Mouse (Mus musculus) lung, embryonic 16.5 days (tissue): Measurements from ENCODE around the gene Gfra4. TPM values are rescaled to one million over a fixed set of nuclear protein-coding genes. Genes with fewer than 3 reads are reported as not detected.

Source experiments
- ATAC-seq: fragments of 200-750 bp; cut with Nextera tagmentation; 2 replicates; pipeline ENCODE4 v1.8.0; 2017; ENCODE audit warnings: low read depth, mild to moderate bottlenecking, moderate library complexity
- H3K27ac ChIP-seq: fragments of 300-500 bp; sonication (generic); 2 replicates; pipeline ENCODE4 v1.5.1; 2014; ENCODE audit warnings: mild to moderate bottlenecking, control low read depth, low read length
- H3K27me3 ChIP-seq: fragments of 300-500 bp; sonication (generic); 2 replicates; pipeline ENCODE4 v1.6.1; 2014; ENCODE audit warnings: low read depth, low read length, mixed read lengths; ENCODE audit not compliant: control insufficient read depth, insufficient read depth
- H3K36me3 ChIP-seq: fragments of 300-500 bp; sonication (generic); 2 replicates; pipeline ENCODE4 v1.6.1; 2014; ENCODE audit warnings: low read length; ENCODE audit not compliant: control insufficient read depth, insufficient read depth
- H3K4me1 ChIP-seq: fragments of 300-500 bp; sonication (generic); replicated peaks from 2 replicates; pipeline ENCODE4 v1.6.1; 2014; ENCODE audit warnings: low read length, mixed read lengths; ENCODE audit not compliant: control insufficient read depth, insufficient read depth
- H3K4me2 ChIP-seq: fragments of 300-500 bp; sonication (generic); 2 replicates; pipeline ENCODE4 v1.6.1; 2014; ENCODE audit warnings: low read depth, low read length, control low read depth
- H3K4me3 ChIP-seq: fragments of 300-500 bp; sonication (generic); 2 replicates; pipeline ENCODE4 v1.5.1; 2014; ENCODE audit warnings: mild to moderate bottlenecking, low read length, control low read depth
- H3K9ac ChIP-seq: fragments of 300-500 bp; sonication (generic); 2 replicates; pipeline ENCODE4 v1.6.1; 2014; ENCODE audit warnings: low read length, control low read depth
- H3K9me3 ChIP-seq: fragments of 300-500 bp; sonication (generic); 2 replicates; pipeline ENCODE4 v1.6.1; 2016; ENCODE audit warnings: low read length; ENCODE audit not compliant: control insufficient read depth
- WGBS: fragments of 180-500 bp; shearing (Covaris S2); extraction: QIAGEN DNeasy Blood & Tissue Kit; methylation state at CpG from one replicate; pipeline ENCODE4 v1.1.7; 2014; 5-methylcytosine and 5-hydroxymethylcytosine counted together
- microRNA-seq: library from miRNA; unstranded; fragments of <30 nt; microRNA quantifications from one replicate; pipeline ENCODE4, GENCODE M21; 2016
- polyA plus RNA-seq: library from polyadenylated mRNA; unstranded; fragments of >200 nt; fragmentation: Nextera tagmentation; extraction: Ambion mirVana; gene quantifications from 2 replicates; pipeline ENCODE4 v1.2.1, GENCODE M21; 2015

Gfra4 gene
- polyA plus RNA-seq, 1 experiment from 2014 or later, result 9.3 TPM

DNA sequence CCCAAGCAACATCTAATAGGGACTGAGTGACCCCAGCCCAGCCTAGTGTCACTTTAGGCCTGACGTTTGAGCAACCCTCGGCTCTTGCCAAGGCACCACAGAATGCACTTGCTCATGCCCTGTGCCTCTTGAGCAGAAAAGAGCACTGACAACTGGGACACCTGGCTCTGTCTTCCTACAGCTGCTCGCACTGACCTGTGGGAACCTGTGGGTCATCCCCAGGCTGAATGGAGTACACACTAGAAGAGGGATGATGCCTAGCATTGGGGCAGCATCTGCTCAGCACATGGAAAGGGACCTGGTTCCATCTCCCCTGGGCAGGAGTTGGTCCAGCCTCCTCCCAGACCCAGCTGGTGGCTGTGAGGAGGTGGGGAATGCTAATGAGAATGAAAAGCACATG lies 15.9 kb downstream of the Gfra4 start:
- no peak overlapping the region for H3K4me2 ChIP-seq
- no peaks in the 10 kb centered on the region for H3K4me1 ChIP-seq
- no peaks in the 10 kb centered on the region for H3K27me3 ChIP-seq
- no peak overlapping the region for H3K27ac ChIP-seq
- H3K9me3 ChIP-seq, result no peaks in the 10 kb centered on the region
- no peak overlapping the region for H3K9ac ChIP-seq
- H3K36me3 ChIP-seq, result peaks cover 3% of the 10 kb centered on the region
- ATAC-seq, result no peak
- no peak overlapping the region for H3K4me3 ChIP-seq
- WGBS, result 85% methylated on average over 3 of the region's 3 CpGs

DNA sequence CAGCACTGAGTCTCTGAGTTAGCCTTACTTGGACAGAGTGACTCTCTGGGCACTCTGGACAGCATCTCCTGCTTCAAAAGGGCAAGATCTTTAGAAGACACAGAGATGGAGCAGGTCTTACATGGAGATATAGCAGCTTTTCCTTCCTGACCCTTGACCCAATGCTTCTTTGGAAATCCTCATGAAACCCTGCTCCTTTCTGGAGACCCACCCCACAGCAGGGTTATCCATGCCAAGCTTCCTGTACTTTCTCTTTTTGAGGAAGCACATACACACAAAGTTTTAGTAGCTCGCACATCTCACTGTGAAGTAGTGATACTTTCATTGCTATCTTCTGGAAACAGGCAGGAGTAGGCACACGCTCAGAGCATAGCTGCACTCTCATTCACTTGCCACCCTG lies 17.7 kb downstream of the Gfra4 start:
- Histone ChIP-seq H3K27me3 (no peaks in the 10 kb centered on the region), H3K4me1 (no peaks in the 10 kb centered on the region), H3K9ac (no peak overlapping the region), H3K4me3 (no peak overlapping the region), H3K36me3 (peaks cover 3% of the 10 kb centered on the region), H3K9me3 (no peaks in the 10 kb centered on the region), H3K27ac (no peak overlapping the region), H3K4me2 (no peak overlapping the region)
- no peak for ATAC-seq
- 93% methylated on average over 2 of the region's 2 CpGs for WGBS

DNA sequence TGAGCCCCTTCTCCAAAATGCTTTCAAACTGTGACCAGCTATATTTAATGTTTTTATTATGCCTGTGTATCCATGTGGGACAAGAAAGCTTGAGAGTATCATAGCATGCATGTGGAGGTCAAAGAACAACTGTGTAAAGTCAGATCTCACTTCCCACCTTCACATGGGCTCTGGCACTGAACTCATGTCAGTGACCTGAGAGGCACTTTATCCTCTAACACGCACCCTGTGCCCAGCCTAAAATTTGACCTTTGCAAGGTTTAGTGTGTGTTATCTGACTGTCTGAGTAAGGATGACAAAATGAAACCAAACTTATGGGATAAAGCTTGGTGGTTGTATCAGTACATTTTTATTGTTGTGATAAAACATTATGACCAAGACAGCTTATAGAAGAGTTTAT lies 32.3 kb downstream of the Gfra4 start:
- H3K9ac ChIP-seq, result no peak overlapping the region
- 0 out of 2 replicates have a peak, but pooled peaks cover 5% of the 10 kb centered on the region for H3K36me3 ChIP-seq
- H3K9me3 ChIP-seq, result no peaks in the 10 kb centered on the region
- H3K4me1 ChIP-seq, result no peaks in the 10 kb centered on the region
- no peaks in the 10 kb centered on the region for H3K27me3 ChIP-seq
- H3K27ac ChIP-seq, result no peak overlapping the region
- no peak overlapping the region for H3K4me2 ChIP-seq
- no peak overlapping the region for H3K4me3 ChIP-seq
- WGBS, result 64% methylated on average over 1 of the region's 1 CpGs
- ATAC-seq, result no peak

DNA sequence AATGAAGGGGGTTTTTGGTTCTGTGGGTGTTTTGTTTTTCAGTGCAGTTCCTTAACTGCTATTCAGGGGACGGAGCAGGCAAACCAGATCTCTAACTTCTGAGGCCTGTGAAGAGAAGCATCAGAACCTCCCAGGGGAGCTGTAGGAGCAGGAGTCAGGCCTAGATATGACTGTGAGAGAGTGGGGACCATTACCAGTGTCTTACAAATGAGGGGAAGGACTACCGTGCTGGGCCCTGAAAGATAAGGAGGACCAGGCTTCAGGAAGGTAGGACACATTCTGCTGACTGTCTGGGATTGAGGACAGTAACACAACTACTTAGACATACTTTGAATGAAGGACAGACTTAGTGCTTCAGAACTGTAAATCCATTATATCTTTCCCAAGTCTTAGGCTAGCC lies 33.8 kb downstream of the Gfra4 start:
- Histone ChIP-seq H3K4me1 (no peaks in the 10 kb centered on the region), H3K36me3 (peaks cover 5% of the 10 kb centered on the region), H3K9ac (no peak overlapping the region), H3K9me3 (no peaks in the 10 kb centered on the region), H3K4me3 (no peak overlapping the region), H3K4me2 (no peak overlapping the region), H3K27me3 (no peaks in the 10 kb centered on the region), H3K27ac (no peak overlapping the region)
- ATAC-seq, result no peak
- 81% methylated on average over 2 of the region's 2 CpGs for WGBS

DNA sequence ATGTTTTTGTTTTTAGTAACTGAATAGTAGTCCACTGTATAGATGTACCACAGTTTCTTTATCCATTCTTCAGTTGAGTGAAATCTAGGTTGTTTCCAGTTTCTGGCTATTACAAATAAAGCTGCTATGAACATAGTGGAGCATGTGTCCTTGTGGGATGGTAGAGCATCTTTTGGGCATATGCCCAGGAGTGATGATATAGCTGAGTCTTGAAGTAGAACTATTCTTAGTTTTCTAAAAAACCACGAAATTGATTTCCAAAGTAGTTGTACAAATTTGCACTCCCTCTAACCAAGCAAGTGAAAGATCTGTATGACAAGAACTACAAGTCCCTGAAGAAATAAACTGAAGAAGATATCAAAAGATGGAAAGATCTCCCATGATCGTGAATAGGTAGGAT lies 50.1 kb downstream of the Gfra4 start:
- Histone ChIP-seq H3K4me1 (no peaks in the 10 kb centered on the region), H3K27me3 (no peaks in the 10 kb centered on the region), H3K4me2 (no peak overlapping the region), H3K27ac (no peak overlapping the region), H3K4me3 (no peak overlapping the region), H3K9me3 (no peaks in the 10 kb centered on the region), H3K36me3 (no peaks in the 10 kb centered on the region), H3K9ac (no peak overlapping the region)
- ATAC-seq, result no peak
- 96% methylated on average over 2 of the region's 2 CpGs for WGBS

Small RNAs within 50 kb of the gene (microRNA-seq; reads per million reads assigned to microRNA genes)
- gene Mir6973b, result not detected

Other genes starting within 250 kb of the Gfra4 start
- gene 4930402H24Rik, start 136.7 kb downstream of the Gfra4 start, polyA plus RNA-seq, result 29.3 and 30.8 TPM in 2 replicates
- gene Atrn, start 136.6 kb downstream of the Gfra4 start, polyA plus RNA-seq, result 5.0 and 5.8 TPM in 2 replicates
- 6.5 and 7.1 TPM in 2 replicates for gene Adam33, start 20.7 kb upstream of the Gfra4 start, polyA plus RNA-seq
- gene Siglec1, start 43.7 kb upstream of the Gfra4 start, polyA plus RNA-seq, result 0.34 and 0.59 TPM in 2 replicates
- 16.0 and 17.2 TPM in 2 replicates for gene Hspa12b, start 84.2 kb upstream of the Gfra4 start, polyA plus RNA-seq
- gene Gm11037, start 90.4 kb upstream of the Gfra4 start, polyA plus RNA-seq, result not detected in 2 replicates
- gene 1700037H04Rik, start 117.0 kb upstream of the Gfra4 start, polyA plus RNA-seq, result 57.9 and 63.5 TPM in 2 replicates
- 8.4 and 9.5 TPM in 2 replicates for gene Cenpb, start 137.0 kb upstream of the Gfra4 start, polyA plus RNA-seq
- gene Cdc25b, start 143.9 kb upstream of the Gfra4 start, polyA plus RNA-seq, result 61.0 TPM in 2 replicates
- gene Spef1, start 144.2 kb upstream of the Gfra4 start, polyA plus RNA-seq, result 6.5 and 8.8 TPM in 2 replicates
- 29.0 and 29.7 TPM in 2 replicates for gene Ap5s1, start 164.0 kb upstream of the Gfra4 start, polyA plus RNA-seq
- gene Mavs, start 191.0 kb upstream of the Gfra4 start, polyA plus RNA-seq, result 20.6 and 22.7 TPM in 2 replicates
- gene Pank2, start 219.4 kb upstream of the Gfra4 start, polyA plus RNA-seq, result 24.5 and 28.4 TPM in 2 replicates